Mouse (Mus musculus): ENCODE measurements around the gene Pbrm1. TPM values are rescaled to one million over a fixed set of nuclear protein-coding genes. Genes with fewer than 3 reads are reported as not detected.

Gene Pbrm1
- polyA plus RNA-seq, 2 experiments = 29.5 to 88.5 TPM

GRCm38 (mm10) chr14:31025785-31026184 is 6.8 kb downstream of the Pbrm1 start:
- 75% methylated on average over 3 of the region's 3 CpGs for WGBS
- TF ChIP-seq POLR2A (IDR thresholded peaks at IDR 0.05; ENCODE audit: borderline replicate concordance, extremely low read depth, insufficient read depth, insufficient read length) = no peak
- Histone ChIP-seq H3K9me3 (ENCODE audit: control insufficient read depth, low read length) (no peaks in the 10 kb centered on the region), H3K4me1 (ENCODE audit: control insufficient read depth, insufficient read depth, low read length) (no peaks in the 10 kb centered on the region), H3K9ac (ENCODE audit: low read depth, low read length, severe bottlenecking) (no peak overlapping the region), H3K4me3 (replicated peaks; ENCODE audit: low read length) (no peak overlapping the region), H3K36me3 (ENCODE audit: control insufficient read depth, insufficient read depth, low read length) (peaks cover 69% of the 10 kb centered on the region), H3K27me3 (ENCODE audit: control insufficient read depth, insufficient read depth, low read length) (no peaks in the 10 kb centered on the region), H3K4me2 (replicated peaks; ENCODE audit: low read depth, low read length, severe bottlenecking) (no peak overlapping the region), H3K27ac (replicated peaks; ENCODE audit: low read depth, low read length) (no peak overlapping the region)
- no peak for DNase-seq (ENCODE audit: low spot score)
- no peak for ATAC-seq (ENCODE audit: low FRiP score, low read depth)

- peaks cover 69% of the 10 kb centered on the region for H3K36me3 ChIP-seq (ENCODE audit: control insufficient read depth, insufficient read depth, low read length)
- no peaks in the 10 kb centered on the region for H3K27me3 ChIP-seq (ENCODE audit: control insufficient read depth, insufficient read depth, low read length)
- no peak overlapping the region for H3K9ac ChIP-seq (ENCODE audit: low read depth, low read length, severe bottlenecking)
- no peak for TF ChIP-seq POLR2A (IDR thresholded peaks at IDR 0.05; ENCODE audit: borderline replicate concordance, extremely low read depth, insufficient read depth, insufficient read length)
- 94% methylated on average over 5 of the region's 5 CpGs for WGBS
- DNase-seq (ENCODE audit: low spot score) (no peak), ATAC-seq (ENCODE audit: low FRiP score, low read depth) (no peak)
- H3K4me1 ChIP-seq (ENCODE audit: control insufficient read depth, insufficient read depth, low read length) = no peaks in the 10 kb centered on the region
- H3K4me3 ChIP-seq (replicated peaks; ENCODE audit: low read length) = no peak overlapping the region
- H3K27ac ChIP-seq (replicated peaks; ENCODE audit: low read depth, low read length) = no peak overlapping the region
- no peak overlapping the region for H3K4me2 ChIP-seq (replicated peaks; ENCODE audit: low read depth, low read length, severe bottlenecking)
- H3K9me3 ChIP-seq (ENCODE audit: control insufficient read depth, low read length) = no peaks in the 10 kb centered on the region
These were observed 26.4 kb downstream of the Pbrm1 start for GRCm38 (mm10) chr14:31045296-31045695.

GRCm38 (mm10) chr14:31045817-31046216 is 26.9 kb downstream of the Pbrm1 start:
- TF ChIP-seq POLR2A (IDR thresholded peaks at IDR 0.05; ENCODE audit: borderline replicate concordance, extremely low read depth, insufficient read depth, insufficient read length) = no peak
- no peaks in the 10 kb centered on the region for H3K27me3 ChIP-seq (ENCODE audit: control insufficient read depth, insufficient read depth, low read length)
- ATAC-seq (ENCODE audit: low FRiP score, low read depth) = no peak
- H3K4me1 ChIP-seq (ENCODE audit: control insufficient read depth, insufficient read depth, low read length) = no peaks in the 10 kb centered on the region
- WGBS = 91% methylated on average over 1 of the region's 1 CpGs
- no peak overlapping the region for H3K4me2 ChIP-seq (replicated peaks; ENCODE audit: low read depth, low read length, severe bottlenecking)
- peaks cover 71% of the 10 kb centered on the region for H3K36me3 ChIP-seq (ENCODE audit: control insufficient read depth, insufficient read depth, low read length)
- no peak for DNase-seq (ENCODE audit: low spot score)
- H3K27ac ChIP-seq (replicated peaks; ENCODE audit: low read depth, low read length) = no peak overlapping the region
- no peaks in the 10 kb centered on the region for H3K9me3 ChIP-seq (ENCODE audit: control insufficient read depth, low read length)
- no peak overlapping the region for H3K9ac ChIP-seq (ENCODE audit: low read depth, low read length, severe bottlenecking)
- H3K4me3 ChIP-seq (replicated peaks; ENCODE audit: low read length) = no peak overlapping the region

GRCm38 (mm10) chr14:31062277-31062676 is 43.3 kb downstream of the Pbrm1 start:
- H3K36me3 ChIP-seq (ENCODE audit: control insufficient read depth, insufficient read depth, low read length) = peaks cover 78% of the 10 kb centered on the region
- H3K4me2 ChIP-seq (replicated peaks; ENCODE audit: low read depth, low read length, severe bottlenecking) = no peak overlapping the region
- ATAC-seq (ENCODE audit: low FRiP score, low read depth) (no peak), DNase-seq (ENCODE audit: low spot score) (no peak)
- H3K9me3 ChIP-seq (ENCODE audit: control insufficient read depth, low read length) = no peaks in the 10 kb centered on the region
- no peak overlapping the region for H3K4me3 ChIP-seq (replicated peaks; ENCODE audit: low read length)
- 59% methylated on average over 1 of the region's 1 CpGs for WGBS
- no peak for TF ChIP-seq POLR2A (IDR thresholded peaks at IDR 0.05; ENCODE audit: borderline replicate concordance, extremely low read depth, insufficient read depth, insufficient read length)
- H3K4me1 ChIP-seq (ENCODE audit: control insufficient read depth, insufficient read depth, low read length) = no peaks in the 10 kb centered on the region
- no peak overlapping the region for H3K27ac ChIP-seq (replicated peaks; ENCODE audit: low read depth, low read length)
- no peaks in the 10 kb centered on the region for H3K27me3 ChIP-seq (ENCODE audit: control insufficient read depth, insufficient read depth, low read length)
- no peak overlapping the region for H3K9ac ChIP-seq (ENCODE audit: low read depth, low read length, severe bottlenecking)

- no peaks in the 10 kb centered on the region for H3K27me3 ChIP-seq (ENCODE audit: control insufficient read depth, insufficient read depth, low read length)
- H3K36me3 ChIP-seq (ENCODE audit: control insufficient read depth, insufficient read depth, low read length) = peaks cover 73% of the 10 kb centered on the region
- no peaks in the 10 kb centered on the region for H3K4me1 ChIP-seq (ENCODE audit: control insufficient read depth, insufficient read depth, low read length)
- H3K9ac ChIP-seq (ENCODE audit: low read depth, low read length, severe bottlenecking) = no peak overlapping the region
- H3K4me2 ChIP-seq (replicated peaks; ENCODE audit: low read depth, low read length, severe bottlenecking) = no peak overlapping the region
- H3K27ac ChIP-seq (replicated peaks; ENCODE audit: low read depth, low read length) = no peak overlapping the region
- WGBS = 97% methylated on average over 4 of the region's 4 CpGs
- no peak overlapping the region for H3K4me3 ChIP-seq (replicated peaks; ENCODE audit: low read length)
- no peaks in the 10 kb centered on the region for H3K9me3 ChIP-seq (ENCODE audit: control insufficient read depth, low read length)
- ATAC-seq (ENCODE audit: low FRiP score, low read depth) = no peak
- TF ChIP-seq POLR2A (IDR thresholded peaks at IDR 0.05; ENCODE audit: borderline replicate concordance, extremely low read depth, insufficient read depth, insufficient read length) = no peak
- no peak for DNase-seq (ENCODE audit: low spot score)
These were observed 50.3 kb downstream of the Pbrm1 start for GRCm38 (mm10) chr14:31069086-31069733.
